Mouse (Mus musculus) spleen, adult 2 months (tissue): ENCODE data around the gene Scand1. TPM values are rescaled to one million over a fixed set of nuclear protein-coding genes. Genes with fewer than 3 reads are reported as not detected.
A peak's percentile ranks its signal among the peaks of the same experiment; 100 is the strongest.

ENCODE experiments used
- DNase-seq, 2 experiments: peaks; one replicate each; pipeline versions ENCODE4 v3.0.0 to v3.0.0-alpha.2; 2012 to 2021; ENCODE audit warnings: low spot score in 2 of 2, low read depth in 1 of 2
- H3K27ac ChIP-seq: fragments of 200-500 bp; 2 replicates; pipeline ENCODE4 v1.5.1; 2012; ENCODE audit warnings: low read length, inconsistent platforms; ENCODE audit not compliant: insufficient read depth
- H3K27me3 ChIP-seq: fragments of 200-500 bp; 2 replicates; pipeline ENCODE4 v1.6.1; 2012; ENCODE audit warnings: mild to moderate bottlenecking, moderate library complexity, low read length, inconsistent platforms; ENCODE audit not compliant: control insufficient read depth, insufficient read depth
- H3K36me3 ChIP-seq: fragments of 200-500 bp; 2 replicates; pipeline ENCODE4 v1.6.1; 2012; ENCODE audit warnings: mild to moderate bottlenecking, low read length, inconsistent platforms; ENCODE audit not compliant: control insufficient read depth, insufficient read depth
- H3K4me1 ChIP-seq: fragments of 200-500 bp; 2 replicates; pipeline ENCODE4 v1.6.1; 2011; ENCODE audit warnings: inconsistent platforms; ENCODE audit not compliant: control insufficient read depth, insufficient read depth, insufficient read length
- H3K4me3 ChIP-seq: fragments of 200-500 bp; 2 replicates; pipeline ENCODE4 v1.5.1; 2011; ENCODE audit warnings: mild to moderate bottlenecking, inconsistent platforms; ENCODE audit not compliant: insufficient read depth, insufficient read length; ENCODE audit errors: extremely low read depth
- CTCF ChIP-seq: fragments of 200-500 bp; IDR thresholded peaks from 2 replicates; pipeline ENCODE4 v1.5.1; 2011; ENCODE audit warnings: mild to moderate bottlenecking, inconsistent platforms; ENCODE audit not compliant: insufficient read depth, insufficient read length, insufficient replicate concordance; ENCODE audit errors: extremely low read depth
- POLR2A ChIP-seq: fragments of 200-500 bp; IDR thresholded peaks from 2 replicates; pipeline ENCODE4 v1.6.1; 2011; ENCODE audit warnings: low read depth, low read length, inconsistent platforms
- WGBS: fragments of 180-500 bp; shearing (Covaris S2); methylation state at CpG from one replicate; pipeline ENCODE4 v1.1.7; 2018; 5-methylcytosine and 5-hydroxymethylcytosine counted together
- polyA plus RNA-seq: library from polyadenylated mRNA; depleted of rRNA; stranded (reverse); fragments of >200 nt; gene quantifications from 2 replicates; pipeline ENCODE4 v1.2.3, GENCODE M21; 2012

The Scand1 gene
- polyA plus RNA-seq, 1 experiment, result 167 TPM

DNA sequence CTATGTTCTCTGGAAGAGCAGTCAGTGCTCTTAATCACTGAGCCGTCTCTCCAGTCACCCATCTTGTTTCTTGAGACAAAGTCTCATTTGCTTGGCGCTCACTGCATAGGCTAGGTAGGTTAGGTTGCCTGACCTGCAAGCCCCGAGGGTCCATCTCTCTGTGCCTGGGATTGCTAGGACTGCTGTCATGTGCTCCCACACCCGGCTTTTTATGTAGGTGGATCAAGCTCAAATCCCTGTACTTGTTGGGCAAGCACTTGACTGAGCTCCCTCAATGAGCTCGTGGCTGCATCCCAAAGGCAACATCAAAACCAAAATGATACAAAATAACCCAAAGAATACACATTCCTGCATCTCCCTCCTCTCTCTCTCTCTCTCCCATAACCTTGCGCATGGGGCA is 9.0 kb upstream of the Scand1 start:
- 86% methylated on average over 6 of the region's 6 CpGs for WGBS
- Histone ChIP-seq H3K4me1 (peaks cover 1% of the 10 kb centered on the region; the same call in 1 of the 2 replicates), H3K27ac (no peak overlapping the region), H3K27me3 (no peaks in the 10 kb centered on the region), H3K4me3 (no peak overlapping the region), H3K36me3 (peaks cover 2% of the 10 kb centered on the region; the same call in 1 of the 2 replicates)
- TF ChIP-seq CTCF (no peak), POLR2A (no peak)
- DNase-seq, result no peak

DNA sequence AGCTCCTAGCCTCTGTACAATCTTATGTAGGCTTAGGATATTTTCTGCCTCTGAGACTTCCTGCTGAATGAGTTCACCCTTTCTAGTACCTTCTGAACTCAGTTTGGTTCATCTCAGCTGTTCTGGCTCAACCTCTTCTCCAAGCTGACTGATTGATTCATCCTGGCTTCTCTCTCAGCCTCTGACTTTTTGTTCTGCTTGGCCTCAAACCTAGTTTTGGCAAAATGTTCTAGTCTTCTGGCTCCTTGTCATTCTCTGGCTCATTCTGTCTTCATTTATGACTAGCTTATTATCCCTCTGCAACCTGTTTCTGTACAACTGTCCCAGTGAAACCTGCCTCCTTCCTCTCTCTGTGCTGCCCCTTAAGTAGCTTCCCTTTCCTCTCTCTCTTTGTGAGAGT is 6.0 kb upstream of the Scand1 start:
- Histone ChIP-seq H3K27ac (no peak overlapping the region), H3K27me3 (no peaks in the 10 kb centered on the region), H3K4me1 (no peaks in the 10 kb centered on the region), H3K4me3 (no peak overlapping the region), H3K36me3 (peaks cover 2% of the 10 kb centered on the region)
- DNase-seq, result no peak
- no peak for TF ChIP-seq CTCF
- TF ChIP-seq POLR2A, result no peak

DNA sequence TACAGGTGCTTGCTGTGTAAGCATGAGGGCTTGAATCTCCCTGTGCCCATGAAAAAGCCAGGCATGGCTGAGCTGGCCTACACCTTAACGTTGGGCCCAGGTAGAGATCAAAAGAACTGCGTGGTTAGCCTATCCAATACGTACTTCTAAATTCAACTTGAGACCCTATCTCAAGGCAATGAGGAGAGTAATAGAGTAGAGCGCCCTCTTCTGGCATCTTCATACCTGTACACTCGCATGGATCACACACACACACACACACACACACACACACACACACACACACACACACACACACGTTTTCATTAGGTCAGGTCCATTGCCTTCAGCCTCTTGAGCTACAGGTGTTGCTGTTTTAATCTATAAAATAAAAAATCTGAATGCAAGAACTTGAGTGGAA is 2.3 kb upstream of the Scand1 start:
- Histone ChIP-seq H3K4me3 (no peak overlapping the region), H3K36me3 (no peaks in the 10 kb centered on the region; the same call in 1 of the 2 replicates), H3K4me1 (no peaks in the 10 kb centered on the region; the same call in 1 of the 2 replicates), H3K27me3 (no peaks in the 10 kb centered on the region), H3K27ac (no peak overlapping the region)
- WGBS, result 94% methylated on average over 6 of the region's 6 CpGs
- no peak for DNase-seq
- TF ChIP-seq POLR2A (no peak), CTCF (no peak)

DNA sequence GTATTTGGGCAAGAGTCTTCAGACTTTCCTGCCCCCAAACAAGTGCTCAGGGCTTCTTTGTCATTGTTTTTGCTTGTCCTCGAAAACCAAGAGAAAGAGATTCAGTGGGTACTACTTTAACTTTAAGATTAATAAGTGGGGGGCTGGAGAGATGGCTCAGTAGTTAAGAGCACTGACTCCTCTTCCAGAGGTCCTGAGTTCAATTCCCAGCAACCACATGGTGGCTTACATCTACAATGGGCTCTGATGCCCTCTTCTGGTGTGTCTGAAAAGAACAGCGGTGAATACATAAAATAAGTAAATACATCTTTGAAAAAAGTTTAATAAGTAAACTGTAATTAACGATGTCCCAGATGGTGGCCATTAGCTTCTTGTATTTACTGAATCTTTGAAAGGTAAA is 649 bp upstream of the Scand1 start:
- TF ChIP-seq POLR2A, result no peak
- no peaks in the 10 kb centered on the region; the same call in 1 of the 2 replicates for H3K36me3 ChIP-seq
- DNase-seq, result peak in 1 of 2 experiments; percentile 7
- no peaks in the 10 kb centered on the region for H3K27me3 ChIP-seq
- no peak overlapping the region for H3K27ac ChIP-seq
- peak overlapping the region; percentile 75 for H3K4me3 ChIP-seq
- WGBS, result 55% methylated on average over 3 of the region's 3 CpGs
- H3K4me1 ChIP-seq, result no peaks in the 10 kb centered on the region; the same call in 1 of the 2 replicates

DNA sequence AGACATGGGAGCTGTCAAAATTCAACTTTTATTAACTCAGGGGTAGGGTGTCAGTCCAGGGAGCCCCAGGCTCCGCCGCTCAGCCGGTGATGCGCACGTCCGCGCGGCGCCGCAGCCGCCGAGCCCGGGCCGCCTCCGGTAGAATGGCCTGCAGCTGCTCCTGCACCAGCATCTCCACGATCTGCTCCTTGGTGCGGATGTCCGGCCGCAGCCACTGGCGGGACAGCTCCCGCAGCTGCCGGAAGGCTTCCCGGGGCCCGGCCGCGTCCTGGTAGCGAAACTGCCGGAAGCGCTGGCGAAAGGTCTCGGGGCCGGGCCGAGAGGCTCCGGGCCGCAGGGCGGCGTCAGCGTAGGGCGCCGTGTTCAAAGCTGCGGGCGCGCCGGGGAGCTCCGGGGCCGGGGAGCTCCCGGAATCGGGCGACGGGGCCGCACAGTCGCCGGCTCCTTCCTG is 638 bp downstream of the Scand1 start:
- H3K36me3 ChIP-seq, result no peaks in the 10 kb centered on the region; the same call in 1 of the 2 replicates
- under 1% methylated on average over 52 of the region's 53 CpGs for WGBS
- TF ChIP-seq POLR2A (no peak), CTCF (no peak)
- H3K4me1 ChIP-seq, result no peaks in the 10 kb centered on the region; the same call in 1 of the 2 replicates
- no peaks in the 10 kb centered on the region for H3K27me3 ChIP-seq
- peak overlapping the region; percentile 75 for H3K4me3 ChIP-seq
- peak; percentile 18 to 50 for DNase-seq
- peak overlapping the region; percentile 97 for H3K27ac ChIP-seq

DNA sequence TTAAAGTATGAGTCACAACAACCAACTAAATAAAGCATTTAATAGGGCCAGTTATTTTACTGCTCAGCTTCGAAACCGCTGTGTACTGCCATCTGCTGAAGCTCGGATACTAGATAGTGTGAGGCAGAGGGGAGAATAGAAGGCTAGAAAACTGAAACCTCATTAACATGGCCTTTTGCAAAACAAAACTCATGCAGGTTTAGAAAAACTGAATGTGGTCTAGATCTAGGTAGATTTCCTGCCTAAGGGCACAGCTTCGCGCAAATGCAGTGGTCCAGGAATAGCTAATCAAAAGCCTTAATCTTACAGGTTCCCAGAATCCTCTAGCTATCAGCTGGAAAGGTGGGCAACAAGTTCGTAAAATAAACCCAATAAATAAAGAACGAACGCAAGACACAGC is 1.1 kb downstream of the Scand1 start:
- H3K27ac ChIP-seq, result peak overlapping the region; percentile 97
- H3K36me3 ChIP-seq, result no peaks in the 10 kb centered on the region; the same call in 1 of the 2 replicates
- peak in 1 of 2 experiments; percentile 25 for DNase-seq
- peak overlapping the region; percentile 75 for H3K4me3 ChIP-seq
- H3K4me1 ChIP-seq, result no peaks in the 10 kb centered on the region; the same call in 1 of the 2 replicates
- H3K27me3 ChIP-seq, result no peaks in the 10 kb centered on the region
- TF ChIP-seq CTCF (no peak), POLR2A (no peak)
- WGBS, result 12% methylated on average over 8 of the region's 8 CpGs

DNA sequence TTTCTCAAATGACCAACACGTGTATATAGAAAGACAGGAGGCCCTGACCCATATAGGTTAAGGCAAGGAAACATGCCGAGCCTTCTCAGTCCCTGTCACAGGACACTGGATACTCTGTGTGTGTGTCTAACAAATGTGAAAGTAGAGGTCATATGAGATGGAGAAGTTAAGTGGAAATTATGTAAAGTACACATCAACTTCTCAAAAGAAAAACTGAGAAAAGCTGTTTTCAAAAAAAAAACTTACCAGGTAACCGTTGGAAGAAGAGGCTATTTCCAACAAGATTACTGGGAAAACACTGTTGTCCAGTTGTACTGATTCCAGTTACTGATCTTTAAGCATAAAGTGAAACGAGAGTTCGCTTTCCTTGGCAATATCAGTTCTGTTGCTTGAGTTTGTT is 1.6 kb downstream of the Scand1 start:
- H3K4me3 ChIP-seq, result no peak overlapping the region
- no peaks in the 10 kb centered on the region; the same call in 1 of the 2 replicates for H3K36me3 ChIP-seq
- peak overlapping the region; percentile 97 for H3K27ac ChIP-seq
- DNase-seq, result no peak
- 78% methylated on average over 5 of the region's 5 CpGs for WGBS
- H3K4me1 ChIP-seq, result no peaks in the 10 kb centered on the region; the same call in 1 of the 2 replicates
- TF ChIP-seq POLR2A (no peak), CTCF (no peak)
- H3K27me3 ChIP-seq, result no peaks in the 10 kb centered on the region
